Mouse (Mus musculus): ENCODE results near the gene Slc4a1ap. TPM values are rescaled to one million over a fixed set of nuclear protein-coding genes. Genes with fewer than 3 reads are reported as not detected.

The Slc4a1ap gene
- polyA plus RNA-seq, 1 experiment: 15.2 TPM

DNA sequence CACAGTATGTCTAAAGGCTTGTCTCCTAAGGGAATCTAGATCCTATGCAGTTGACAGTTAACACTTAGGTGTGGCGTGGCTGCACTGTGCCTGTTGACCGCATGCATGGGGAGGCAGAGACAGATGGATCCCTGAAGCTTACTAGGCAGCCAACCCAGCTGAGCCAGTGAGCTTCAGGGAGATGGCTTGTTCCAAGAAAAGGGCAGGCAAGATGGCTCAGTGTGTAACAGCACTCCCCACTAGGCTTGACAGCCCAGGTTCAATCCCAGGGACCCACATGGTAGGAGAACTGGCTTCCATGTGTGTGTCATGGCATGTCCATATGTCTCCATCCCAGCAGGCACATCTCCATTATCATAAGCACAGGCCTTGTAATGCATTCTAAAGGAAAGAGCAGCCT is 33.6 kb downstream of the Slc4a1ap start:
- no peak overlapping the region for H3K27ac ChIP-seq (replicated peaks; ENCODE audit: low read depth, low read length)
- H3K4me3 ChIP-seq (ENCODE audit: insufficient read depth, low read depth, low read length): no peak overlapping the region
- peaks cover 13% of the 10 kb centered on the region for H3K4me1 ChIP-seq (ENCODE audit: control insufficient read depth, insufficient read depth, insufficient read length, low read length)

DNA sequence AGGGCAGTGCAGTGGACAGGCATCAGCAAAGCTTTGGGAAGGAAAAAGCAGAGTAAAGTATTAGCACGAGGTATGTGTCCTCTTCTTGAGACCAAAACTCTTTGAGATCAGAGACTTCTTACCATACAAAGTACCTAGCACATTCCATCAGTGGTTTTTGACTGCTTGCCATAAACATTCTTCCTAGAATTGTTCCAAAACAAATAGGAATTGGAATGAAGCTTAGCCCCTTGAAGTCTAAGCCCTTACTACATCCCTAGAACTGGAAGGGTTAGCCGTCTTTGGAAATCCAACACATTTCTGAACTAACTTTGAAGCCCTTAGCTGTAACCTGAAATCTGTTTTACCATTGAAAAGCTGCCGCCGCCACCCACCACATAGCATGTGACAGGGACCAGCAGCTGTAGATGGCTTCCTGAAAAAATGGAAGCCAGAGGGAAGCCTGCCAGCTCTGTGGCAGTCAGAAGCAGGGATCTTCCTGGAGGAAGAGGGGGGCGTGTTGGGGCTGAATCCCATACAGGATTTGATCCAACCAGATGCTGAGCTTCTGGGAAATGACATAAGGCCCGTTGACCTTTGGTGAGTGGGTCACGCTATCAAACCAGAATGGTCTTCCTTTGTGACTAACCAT is 35.4 kb downstream of the Slc4a1ap start:
- Histone ChIP-seq H3K27ac (replicated peaks; ENCODE audit: low read depth, low read length) (peak overlapping the region; percentile 100), H3K4me3 (ENCODE audit: insufficient read depth, low read depth, low read length) (0 out of 2 replicates have a peak overlapping the region, but pooled peaks have one; percentile 18), H3K4me1 (ENCODE audit: control insufficient read depth, insufficient read depth, insufficient read length, low read length) (peaks cover 13% of the 10 kb centered on the region)

DNA sequence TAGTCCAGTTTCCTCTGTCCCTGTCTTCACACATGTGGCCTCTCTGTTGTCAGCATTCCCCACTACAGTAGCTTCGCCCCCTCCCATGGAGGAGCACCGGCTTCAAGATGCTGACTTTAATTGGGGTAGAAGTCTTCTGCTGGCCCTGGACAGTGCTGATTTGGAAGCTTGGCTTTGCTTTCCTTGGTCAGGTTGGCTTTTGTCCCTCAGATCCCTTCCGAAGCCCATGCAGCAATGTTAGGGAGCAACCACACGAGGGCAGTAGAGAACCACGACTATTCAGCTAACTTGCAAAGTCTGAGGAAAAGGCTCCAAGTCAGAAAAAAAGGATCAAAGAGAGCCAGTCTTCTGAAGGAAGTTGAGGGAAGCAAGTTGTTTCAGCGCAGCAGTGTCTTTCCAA is 36.7 kb downstream of the Slc4a1ap start:
- peaks cover 13% of the 10 kb centered on the region for H3K4me1 ChIP-seq (ENCODE audit: control insufficient read depth, insufficient read depth, insufficient read length, low read length)
- H3K4me3 ChIP-seq (ENCODE audit: insufficient read depth, low read depth, low read length): no peak overlapping the region
- H3K27ac ChIP-seq (replicated peaks; ENCODE audit: low read depth, low read length): peak overlapping the region; percentile 48

DNA sequence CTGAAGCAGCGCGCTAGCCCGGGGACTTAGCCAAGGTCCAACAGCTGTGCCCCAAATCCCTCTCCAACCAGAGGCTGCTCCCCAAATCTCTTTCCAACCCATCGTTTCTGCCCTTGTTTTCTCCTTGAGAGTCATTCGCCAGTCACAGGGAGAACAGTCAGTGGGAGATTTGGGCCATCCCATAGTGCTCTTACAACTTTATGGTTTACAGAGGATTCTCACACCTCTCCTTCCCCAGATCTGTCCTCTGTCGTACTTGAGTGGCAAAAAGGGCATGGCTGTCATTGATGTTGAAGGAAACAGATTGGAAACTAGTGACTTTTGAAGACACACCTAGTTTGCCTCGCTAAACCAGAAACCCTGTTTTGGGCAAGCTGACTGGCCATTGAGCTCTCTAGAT is 37.1 kb downstream of the Slc4a1ap start:
- H3K27ac ChIP-seq (replicated peaks; ENCODE audit: low read depth, low read length): peak overlapping the region; percentile 48
- H3K4me1 ChIP-seq (ENCODE audit: control insufficient read depth, insufficient read depth, insufficient read length, low read length): peaks cover 13% of the 10 kb centered on the region
- H3K4me3 ChIP-seq (ENCODE audit: insufficient read depth, low read depth, low read length): no peak overlapping the region

DNA sequence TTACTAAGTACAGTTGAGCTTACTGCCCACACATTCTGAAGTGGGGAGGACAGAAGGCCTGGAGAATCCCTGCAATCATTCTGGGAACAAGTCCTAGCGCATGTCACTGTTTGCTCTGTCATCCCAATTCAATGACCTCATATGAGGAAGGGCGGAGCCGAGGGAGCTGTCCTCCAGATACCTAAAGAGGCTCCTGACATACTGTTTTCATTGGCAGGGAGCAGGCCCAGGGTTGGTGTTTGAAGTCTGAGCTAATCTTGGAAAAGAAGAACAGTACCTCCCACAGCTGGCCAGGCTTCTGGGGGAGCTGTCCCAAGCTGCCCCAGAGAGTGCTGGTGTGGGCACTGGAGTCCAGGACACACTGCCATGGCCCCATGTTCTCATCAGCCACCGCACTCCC is 38.2 kb downstream of the Slc4a1ap start:
- Histone ChIP-seq H3K4me1 (ENCODE audit: control insufficient read depth, insufficient read depth, insufficient read length, low read length) (peaks cover 13% of the 10 kb centered on the region), H3K4me3 (ENCODE audit: insufficient read depth, low read depth, low read length) (no peak overlapping the region), H3K27ac (replicated peaks; ENCODE audit: low read depth, low read length) (0 out of 2 replicates have a peak overlapping the region, but pooled peaks have one; percentile 16)

DNA sequence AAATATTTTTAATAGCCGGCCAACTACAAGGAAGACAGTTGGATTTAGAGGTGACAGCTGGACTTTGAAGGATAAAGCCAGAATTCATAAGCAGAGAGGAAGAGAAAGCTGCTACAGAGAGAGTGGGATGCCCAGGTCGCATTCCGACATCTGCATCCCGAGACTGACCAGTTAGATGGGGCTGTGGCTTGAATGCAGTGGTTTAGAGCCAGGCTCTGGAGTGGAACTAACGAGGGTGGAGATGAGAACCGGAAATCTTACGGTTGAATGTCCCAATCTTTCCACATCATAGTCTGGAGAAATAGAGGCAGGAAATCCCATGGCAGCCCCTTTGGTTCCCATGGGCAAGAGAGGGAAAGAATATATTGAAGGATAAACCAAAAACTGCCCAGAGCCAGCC is 39.2 kb downstream of the Slc4a1ap start:
- Histone ChIP-seq H3K27ac (replicated peaks; ENCODE audit: low read depth, low read length) (no peak overlapping the region), H3K4me3 (ENCODE audit: insufficient read depth, low read depth, low read length) (no peak overlapping the region), H3K4me1 (ENCODE audit: control insufficient read depth, insufficient read depth, insufficient read length, low read length) (peaks cover 19% of the 10 kb centered on the region)

DNA sequence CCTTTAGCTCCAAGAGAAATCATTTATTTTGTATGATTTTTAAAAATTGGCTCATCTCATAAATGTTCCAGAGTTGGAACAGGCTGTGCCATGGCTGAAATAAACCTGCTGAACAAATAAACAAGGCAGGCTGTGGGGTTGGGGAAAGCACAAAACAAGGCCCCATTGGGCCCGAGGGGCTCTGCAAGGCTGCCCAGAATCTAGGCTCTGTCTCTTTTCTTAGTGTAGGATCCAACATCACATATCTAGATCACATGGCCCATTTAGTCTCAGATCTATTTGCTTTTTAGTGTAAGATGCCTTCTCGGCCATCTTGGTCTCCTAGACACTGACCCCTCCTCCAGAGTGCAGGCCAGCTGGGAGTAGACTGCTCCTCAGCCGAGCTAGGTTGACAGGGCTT is 39.7 kb downstream of the Slc4a1ap start:
- peaks cover 19% of the 10 kb centered on the region for H3K4me1 ChIP-seq (ENCODE audit: control insufficient read depth, insufficient read depth, insufficient read length, low read length)
- H3K27ac ChIP-seq (replicated peaks; ENCODE audit: low read depth, low read length): no peak overlapping the region
- no peak overlapping the region for H3K4me3 ChIP-seq (ENCODE audit: insufficient read depth, low read depth, low read length)

DNA sequence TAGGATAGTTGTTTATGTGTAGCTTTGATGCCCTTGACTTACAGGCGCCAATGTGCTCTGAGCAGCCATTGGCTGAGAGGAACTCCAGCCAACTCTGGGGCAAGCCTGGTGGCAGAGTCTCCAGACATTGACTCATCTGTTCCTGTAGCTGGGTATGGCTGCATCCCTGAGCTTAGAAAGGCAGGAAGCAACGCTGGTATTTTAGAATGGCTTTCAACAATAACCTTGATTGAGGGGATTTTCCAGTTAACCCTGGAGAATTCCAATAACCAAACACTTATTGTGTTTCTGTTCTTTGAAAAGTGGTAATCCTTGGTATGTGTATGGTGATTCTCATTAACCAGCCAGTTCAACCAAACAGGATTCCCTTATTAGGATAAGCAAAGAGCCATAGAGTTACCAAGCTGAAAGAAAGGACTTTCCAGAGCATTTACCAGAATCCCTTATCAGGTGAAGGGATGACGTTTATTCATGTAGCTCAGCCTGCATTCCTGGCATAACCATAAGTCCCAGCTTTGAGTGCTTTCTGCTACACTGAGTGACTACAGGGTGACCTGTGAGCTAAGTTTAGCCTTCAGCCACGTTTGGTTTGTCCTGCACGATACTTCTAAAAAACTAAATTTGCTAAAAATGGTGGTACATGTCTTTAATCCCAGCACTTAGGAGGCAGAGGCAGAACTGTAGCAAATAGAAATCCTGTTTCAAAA is 41.3 kb downstream of the Slc4a1ap start:
- Histone ChIP-seq H3K4me3 (ENCODE audit: insufficient read depth, low read depth, low read length) (no peak overlapping the region), H3K27ac (replicated peaks; ENCODE audit: low read depth, low read length) (peak overlapping the region; percentile 51), H3K4me1 (ENCODE audit: control insufficient read depth, insufficient read depth, insufficient read length, low read length) (peaks cover 15% of the 10 kb centered on the region)

DNA sequence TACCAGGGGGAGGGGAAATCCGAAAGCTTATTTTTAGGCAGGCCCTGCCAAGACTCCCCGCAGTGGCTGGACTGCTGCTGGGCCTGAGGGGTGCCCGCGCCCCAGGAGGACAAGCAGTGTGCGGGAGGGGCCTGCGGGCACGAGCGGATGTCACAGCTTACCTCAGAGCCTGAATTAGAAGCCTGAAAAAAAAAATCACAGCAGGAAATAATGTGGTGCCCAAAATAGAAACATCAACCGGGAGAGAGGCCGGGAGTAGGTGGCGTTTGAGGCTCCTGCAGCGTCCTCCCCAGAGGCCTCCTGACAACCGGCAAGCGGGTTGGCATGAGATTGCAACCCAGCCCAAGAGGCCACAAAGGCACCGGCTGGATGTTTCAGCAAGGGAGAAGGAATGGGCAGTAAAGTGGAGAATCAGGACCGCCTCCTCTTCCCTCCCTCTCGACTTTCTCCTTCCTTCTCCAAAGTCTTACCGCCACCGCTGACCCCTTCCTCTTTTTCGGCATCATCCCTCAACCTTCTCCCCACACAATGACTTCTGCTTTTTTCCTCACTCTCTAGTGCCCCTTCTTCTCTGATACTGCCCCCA is 44.3 kb downstream of the Slc4a1ap start:
- Histone ChIP-seq H3K27ac (replicated peaks; ENCODE audit: low read depth, low read length) (peak overlapping the region; percentile 90), H3K4me1 (ENCODE audit: control insufficient read depth, insufficient read depth, insufficient read length, low read length) (peaks cover 11% of the 10 kb centered on the region), H3K4me3 (ENCODE audit: insufficient read depth, low read depth, low read length) (peak overlapping the region; percentile 26)

DNA sequence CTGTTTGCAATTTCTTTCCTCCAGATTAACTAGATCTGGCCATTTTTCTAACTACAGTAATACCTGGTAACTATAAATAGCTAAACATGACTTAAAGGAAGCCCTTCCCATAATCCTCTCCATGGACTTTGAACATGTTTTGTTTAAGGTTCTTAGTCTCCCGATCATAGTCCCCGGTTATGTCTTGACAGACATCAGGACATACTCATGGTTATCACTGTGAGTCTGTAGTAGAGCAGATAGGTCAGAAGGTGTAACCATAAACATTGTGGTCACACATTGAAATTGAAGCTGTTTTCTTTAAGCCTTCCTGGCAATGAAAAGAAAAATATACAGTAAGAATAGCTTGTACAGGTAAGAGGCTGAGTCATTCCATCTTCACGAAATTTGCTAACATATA is 46.9 kb downstream of the Slc4a1ap start:
- Histone ChIP-seq H3K27ac (replicated peaks; ENCODE audit: low read depth, low read length) (no peak overlapping the region), H3K4me3 (ENCODE audit: insufficient read depth, low read depth, low read length) (no peak overlapping the region), H3K4me1 (ENCODE audit: control insufficient read depth, insufficient read depth, insufficient read length, low read length) (peaks cover 14% of the 10 kb centered on the region)

DNA sequence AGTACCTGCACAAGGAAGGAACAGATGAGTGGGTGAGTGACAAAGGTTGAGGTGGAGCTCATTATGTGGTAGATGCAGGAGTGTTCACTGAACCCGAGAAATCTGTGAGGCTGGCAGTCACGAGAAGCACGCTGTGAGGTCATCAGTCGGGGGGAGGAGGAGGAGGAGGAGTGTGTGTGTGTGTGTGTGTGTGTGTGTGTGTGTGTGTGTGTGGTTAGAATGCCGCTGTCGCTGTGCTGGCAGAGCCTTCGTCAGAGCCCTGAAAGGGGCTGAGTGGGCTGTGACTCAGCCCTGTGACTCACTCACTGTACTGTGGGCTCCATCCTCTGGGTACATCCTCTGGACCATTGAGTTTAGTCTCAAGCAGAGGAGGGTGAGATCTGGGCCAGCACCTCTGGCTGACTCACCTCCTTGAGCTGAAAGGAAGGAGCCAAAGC is 49.8 kb downstream of the Slc4a1ap start:
- no peak overlapping the region for H3K4me3 ChIP-seq (ENCODE audit: insufficient read depth, low read depth, low read length)
- H3K27ac ChIP-seq (replicated peaks; ENCODE audit: low read depth, low read length): no peak overlapping the region
- H3K4me1 ChIP-seq (ENCODE audit: control insufficient read depth, insufficient read depth, insufficient read length, low read length): peaks cover 8% of the 10 kb centered on the region

DNA sequence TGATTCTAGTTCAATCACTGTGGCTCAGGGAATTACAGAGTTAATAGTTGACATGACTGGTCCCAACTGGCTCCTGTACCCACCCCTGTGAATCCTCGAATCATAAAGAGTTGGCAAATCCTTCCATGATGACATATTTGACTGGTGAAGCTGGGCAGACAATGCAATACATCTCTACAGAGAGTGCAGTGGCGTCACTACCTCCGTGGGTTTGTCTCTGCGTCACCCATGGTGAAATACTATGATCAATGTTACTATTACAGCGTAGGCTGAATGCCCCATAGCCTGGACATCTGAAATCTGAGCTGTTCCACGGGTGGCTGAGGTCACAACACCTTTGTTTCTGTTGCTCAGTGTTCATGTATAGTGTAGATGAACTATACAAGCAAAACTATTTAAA is 54.5 kb downstream of the Slc4a1ap start:
- no peak overlapping the region for H3K4me3 ChIP-seq (ENCODE audit: insufficient read depth, low read depth, low read length)
- H3K27ac ChIP-seq (replicated peaks; ENCODE audit: low read depth, low read length): no peak overlapping the region
- peaks cover 2% of the 10 kb centered on the region for H3K4me1 ChIP-seq (ENCODE audit: control insufficient read depth, insufficient read depth, insufficient read length, low read length)

DNA sequence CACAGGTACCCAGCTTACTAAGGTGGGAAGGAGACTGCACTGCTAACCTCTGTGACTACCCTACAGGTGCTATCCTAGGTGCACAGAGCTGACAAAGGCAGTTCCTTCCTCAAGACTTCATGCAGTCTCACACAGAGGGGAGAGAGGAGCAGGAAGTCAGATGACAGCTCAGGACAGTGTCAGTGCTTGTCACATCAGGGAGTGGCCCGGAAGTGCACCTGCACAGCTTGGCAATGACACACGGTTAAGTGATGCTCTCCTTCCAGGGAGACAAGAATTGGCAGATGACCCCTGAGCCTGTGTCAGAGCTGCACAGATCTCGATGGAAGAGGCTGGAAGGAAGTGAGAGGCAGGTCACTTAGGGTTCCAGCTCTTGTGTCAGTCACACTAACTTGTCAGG is 55.1 kb downstream of the Slc4a1ap start:
- no peak overlapping the region for H3K27ac ChIP-seq (replicated peaks; ENCODE audit: low read depth, low read length)
- H3K4me3 ChIP-seq (ENCODE audit: insufficient read depth, low read depth, low read length): no peak overlapping the region
- no peaks in the 10 kb centered on the region; the same call in none of the 2 replicates for H3K4me1 ChIP-seq (ENCODE audit: control insufficient read depth, insufficient read depth, insufficient read length, low read length)

DNA sequence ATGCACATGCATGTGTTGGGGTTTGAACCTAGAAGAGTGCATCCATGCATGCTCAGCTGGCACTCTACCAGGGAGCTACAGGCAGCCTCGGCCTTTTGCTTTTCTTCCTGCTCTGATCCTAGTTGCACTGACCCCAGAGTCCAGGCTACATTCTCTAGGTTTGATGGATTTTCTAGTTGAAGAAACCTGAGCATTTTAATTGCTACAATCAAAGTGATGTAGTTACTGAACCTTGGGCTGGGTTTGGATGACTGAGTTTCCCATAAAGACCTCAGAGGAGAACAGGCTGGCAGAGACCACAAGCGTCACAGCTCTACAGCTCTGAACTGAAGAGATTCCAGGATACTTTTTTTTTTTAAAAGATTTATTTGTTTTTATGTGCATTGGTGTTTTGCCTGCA is 56.5 kb downstream of the Slc4a1ap start:
- Histone ChIP-seq H3K4me3 (ENCODE audit: insufficient read depth, low read depth, low read length) (no peak overlapping the region), H3K27ac (replicated peaks; ENCODE audit: low read depth, low read length) (no peak overlapping the region), H3K4me1 (ENCODE audit: control insufficient read depth, insufficient read depth, insufficient read length, low read length) (peaks cover 5% of the 10 kb centered on the region)

DNA sequence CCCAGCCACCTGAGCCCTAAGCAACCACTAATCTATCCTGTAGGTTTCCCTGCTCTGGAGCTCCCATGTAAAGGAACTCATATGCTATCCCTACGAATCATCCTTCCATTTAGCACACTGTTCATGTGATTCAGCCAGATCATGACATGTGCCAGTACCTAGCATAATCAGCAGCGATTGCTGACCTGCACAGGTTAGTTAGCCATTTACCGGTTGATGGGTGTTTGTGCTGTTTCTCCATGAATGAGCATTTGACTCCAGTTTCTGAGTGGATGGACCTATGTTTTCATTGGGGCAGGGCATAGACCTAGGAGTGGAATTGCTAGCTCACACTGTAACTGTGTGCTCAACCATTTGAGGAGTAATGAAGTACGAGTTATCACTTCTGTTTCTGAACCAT is 58.7 kb downstream of the Slc4a1ap start:
- peaks cover 5% of the 10 kb centered on the region; the same call in 1 of the 2 replicates for H3K4me1 ChIP-seq (ENCODE audit: control insufficient read depth, insufficient read depth, insufficient read length, low read length)
- H3K27ac ChIP-seq (replicated peaks; ENCODE audit: low read depth, low read length): no peak overlapping the region
- H3K4me3 ChIP-seq (ENCODE audit: insufficient read depth, low read depth, low read length): no peak overlapping the region
